In the genomic region with DNA sequence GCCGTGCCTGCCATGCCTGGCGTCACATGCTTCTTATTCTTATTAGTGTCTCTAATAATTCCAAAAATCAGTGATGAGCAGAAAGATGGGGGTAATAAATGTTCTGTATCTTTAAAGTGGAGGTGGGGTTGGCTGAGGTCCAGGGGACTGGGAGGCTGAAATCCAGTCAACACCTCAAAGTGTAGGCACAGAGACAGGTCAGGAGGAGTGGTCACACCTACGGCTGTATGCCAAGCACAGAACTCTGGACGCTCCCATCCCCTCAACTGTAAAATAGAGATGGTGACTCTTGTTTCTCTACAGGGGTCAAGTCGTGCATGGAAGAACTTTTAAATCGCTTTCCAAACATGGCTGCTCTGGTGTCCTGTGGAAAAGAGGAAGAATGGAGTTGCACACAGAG, we compare ENCODE assay signal across 31 mouse cellular contexts.
"Had no signal": no experiment of that assay in that cellular context is flagged by ENCODE, and none has a peak within 500 bp of the region (broad histone marks: within the 10 kb centered on the region; RNA-seq: fewer than 3 reads in every experiment).

No protein-coding gene starts in this region.

- H3K9ac ChIP-seq: limb, embryonic 12.5 days; limb, embryonic 13.5 days; limb, embryonic 15.5 days; liver, embryonic 12.5 days; liver, embryonic 13.5 days; liver, embryonic 14.5 days; liver, embryonic 15.5 days; liver, postnatal 0 days; lung, embryonic 14.5 days; lung, embryonic 15.5 days; midbrain, embryonic 12.5 days; midbrain, embryonic 13.5 days; neural tube, embryonic 12.5 days had no signal

- H3K9me3 ChIP-seq: limb, embryonic 10.5 days; limb, embryonic 12.5 days; limb, embryonic 13.5 days; limb, embryonic 15.5 days; liver, embryonic 12.5 days; liver, embryonic 13.5 days; liver, embryonic 15.5 days; lung, embryonic 15.5 days; midbrain, embryonic 10.5 days; midbrain, embryonic 12.5 days; midbrain, embryonic 13.5 days; neural tube, embryonic 12.5 days had no signal

- H3K4me1 ChIP-seq: limb, embryonic 10.5 days; limb, embryonic 12.5 days; limb, embryonic 13.5 days; limb, embryonic 15.5 days; liver, embryonic 12.5 days; liver, embryonic 13.5 days; liver, embryonic 15.5 days; lung, embryonic 15.5 days; megakaryocyte, embryonic 14.5 days; midbrain, embryonic 10.5 days; midbrain, embryonic 12.5 days; midbrain, embryonic 13.5 days; neural tube, embryonic 12.5 days had no signal

- H3K4me2 ChIP-seq: limb, embryonic 12.5 days; limb, embryonic 13.5 days; limb, embryonic 15.5 days; liver, embryonic 11.5 days; liver, embryonic 12.5 days; liver, embryonic 13.5 days; liver, embryonic 15.5 days; lung, embryonic 14.5 days; lung, embryonic 15.5 days; midbrain, embryonic 12.5 days; midbrain, embryonic 13.5 days; neural tube, embryonic 12.5 days had no signal

- ATAC-seq: liver, embryonic 12.5 days; liver, postnatal 0 days; lung, postnatal 0 days; midbrain, embryonic 13.5 days; midbrain, embryonic 16.5 days had no signal

- DNase-seq: left cerebral cortex, postnatal 4 days; liver; liver, embryonic 13.5 days; liver, postnatal 0 days; lung, adult 18-20 months; lung, adult 2 months; lung, embryonic 14.5 days; lung, postnatal 10 days; lung, postnatal 14 days; lung, postnatal 36 days; lung, postnatal 4 days; midbrain, embryonic 14.5 days had no signal

- H3K36me3 ChIP-seq: limb, embryonic 10.5 days; limb, embryonic 12.5 days; limb, embryonic 13.5 days; limb, embryonic 15.5 days; liver, embryonic 12.5 days; liver, embryonic 13.5 days; liver, embryonic 15.5 days; lung, embryonic 15.5 days; midbrain, embryonic 10.5 days; midbrain, embryonic 12.5 days; midbrain, embryonic 13.5 days; neural tube, embryonic 12.5 days had no signal

- H3K27me3 ChIP-seq: limb, embryonic 12.5 days; limb, embryonic 13.5 days; limb, embryonic 15.5 days; liver, embryonic 12.5 days; liver, embryonic 13.5 days; liver, embryonic 15.5 days; lung, embryonic 15.5 days; megakaryocyte, embryonic 14.5 days; midbrain, embryonic 12.5 days; midbrain, embryonic 13.5 days; neural tube, embryonic 12.5 days had no signal

- H3K4me3 ChIP-seq: left cerebral cortex, adult 2 months; limb, embryonic 10.5 days; limb, embryonic 12.5 days; limb, embryonic 13.5 days; limb, embryonic 15.5 days; liver, embryonic 12.5 days; liver, embryonic 13.5 days; liver, embryonic 15.5 days; lung, embryonic 15.5 days; megakaryocyte, embryonic 14.5 days; midbrain, embryonic 10.5 days; midbrain, embryonic 12.5 days; midbrain, embryonic 13.5 days; myocyte; neural tube, embryonic 12.5 days had no signal

- H3K27ac ChIP-seq: left cerebral cortex, adult 2 months; limb, embryonic 10.5 days; limb, embryonic 12.5 days; limb, embryonic 13.5 days; limb, embryonic 15.5 days; liver, embryonic 12.5 days; liver, embryonic 13.5 days; liver, embryonic 14.5 days; liver, embryonic 15.5 days; lung, embryonic 15.5 days; macrophage; midbrain, embryonic 10.5 days; midbrain, embryonic 12.5 days; midbrain, embryonic 13.5 days; neural tube, embryonic 12.5 days had no signal
